Mouse (Mus musculus) CD4-positive naive resting alpha-beta T cell, adult 57 days (primary cell): Measurements from ENCODE around the gene Gtsf1. TPM values are rescaled to one million over a fixed set of nuclear protein-coding genes. Genes with fewer than 3 reads are reported as not detected.

Source experiments
- total RNA-seq: library from RNA; stranded (reverse); gene quantifications from one replicate; pipeline ENCODE4 v1.2.4, GENCODE M21; 2023

Gtsf1 gene
- not detected for total RNA-seq

DNA sequence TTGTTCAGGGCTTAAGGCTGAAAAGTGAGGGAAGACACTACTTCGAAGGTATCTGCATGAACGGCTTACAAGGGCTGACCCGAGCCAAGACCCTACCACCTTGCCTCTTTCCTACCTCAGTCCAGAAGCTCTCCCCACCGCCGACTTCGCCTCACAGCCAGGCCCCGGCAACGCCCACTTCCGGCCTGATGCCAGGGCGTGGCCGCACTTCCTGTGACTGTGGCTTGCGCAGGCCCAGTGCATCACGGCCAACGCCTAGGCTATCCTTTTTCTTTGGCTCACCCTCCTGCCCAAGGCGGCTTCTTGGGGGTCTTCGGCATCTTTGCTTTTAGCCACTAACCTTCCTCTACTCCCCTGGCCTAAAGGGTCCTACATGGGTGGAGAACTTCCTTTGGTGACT, at the start of gene Gtsf1:
Gene Gtsf1, minus strand, starts transcription at position 230 of the 400 bp plus-strand sequence.

DNA sequence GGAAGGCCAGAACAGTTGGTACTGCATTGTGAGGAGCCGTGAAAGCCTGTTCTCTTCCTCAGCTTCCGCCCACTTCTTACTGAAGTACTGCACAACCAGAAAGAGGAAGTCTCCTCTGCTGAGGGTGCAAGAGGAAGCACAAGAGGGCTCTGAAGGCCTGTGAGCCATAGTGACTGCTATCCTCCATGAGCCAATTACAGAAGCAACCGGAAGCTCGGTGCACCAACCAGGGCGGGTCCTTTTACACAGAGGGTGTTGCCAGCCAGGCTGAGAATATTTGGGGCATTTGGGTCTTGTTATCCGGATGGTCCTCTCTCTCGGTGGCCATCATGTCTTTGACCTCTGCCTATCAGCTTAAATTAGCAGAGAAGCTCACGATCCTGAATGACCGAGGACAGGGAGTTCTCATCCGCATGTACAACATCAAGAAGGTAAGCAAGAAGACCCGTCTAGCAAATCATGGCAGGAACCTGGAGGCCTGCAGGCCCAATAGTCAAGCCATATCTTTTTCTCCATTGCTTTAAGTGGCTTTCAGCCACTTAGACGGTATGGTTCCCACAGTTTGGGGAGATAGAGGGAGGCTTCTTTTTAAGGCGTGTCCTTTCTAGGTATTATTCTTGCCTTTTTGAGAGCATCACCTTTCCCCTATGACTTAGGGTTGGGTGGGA, 23.4 kb upstream of the Gtsf1 start, which contains the start of gene Nckap1l:
Gene Nckap1l, plus strand, starts transcription at position 244 of the 668 bp plus-strand sequence.

GRCm38 (mm10) chr15:103448369-103448768, 18.1 kb upstream of the Gtsf1 start, which contains the start of gene Gtsf2:
Gene Gtsf2, minus strand, starts transcription at chr15:103448469.

GRCm38 (mm10) chr15:103366376-103367149, 63.7 kb downstream of the Gtsf1 start, which contains the start of gene Itga5:
Gene Itga5, minus strand, starts transcription at chr15:103366763.

Other genes starting within 250 kb of the Gtsf1 start
- gene Cbx5, start 190.7 kb downstream of the Gtsf1 start, total RNA-seq = 19.2 TPM
- 567 TPM for gene Hnrnpa1, start 190.0 kb downstream of the Gtsf1 start, total RNA-seq
- 1.2 TPM for gene Nfe2, start 172.1 kb downstream of the Gtsf1 start, total RNA-seq
- gene Copz1, start 157.8 kb downstream of the Gtsf1 start, total RNA-seq = 68.6 TPM
- gene Gpr84, start 119.9 kb downstream of the Gtsf1 start, total RNA-seq = not detected
- 2.0 TPM for gene Zfp385a, start 90.4 kb downstream of the Gtsf1 start, total RNA-seq
- gene Itga5, start 63.7 kb downstream of the Gtsf1 start, total RNA-seq = 2.4 TPM
- gene Gtsf2, start 18.0 kb upstream of the Gtsf1 start, total RNA-seq = not detected
- 144 TPM for gene Nckap1l, start 23.3 kb upstream of the Gtsf1 start, total RNA-seq
- 36.9 TPM for gene Pde1b, start 72.6 kb upstream of the Gtsf1 start, total RNA-seq
- gene Ppp1r1a, start 107.5 kb upstream of the Gtsf1 start, total RNA-seq = not detected
- not detected for gene Glycam1, start 134.6 kb upstream of the Gtsf1 start, total RNA-seq